Mouse (Mus musculus) CD4-positive, CD25-positive, alpha-beta regulatory T cell, adult 2 months (primary cell): ENCODE measurements around the gene Eif4a1.
A peak's percentile ranks its signal among the peaks of the same experiment; 100 is the strongest.

Experiments
- DNase-seq: peaks from one replicate; pipeline ENCODE4 v3.0.0-alpha.2; 2012; ENCODE audit warnings: low read depth, low spot score

Eif4a1 gene

DNA sequence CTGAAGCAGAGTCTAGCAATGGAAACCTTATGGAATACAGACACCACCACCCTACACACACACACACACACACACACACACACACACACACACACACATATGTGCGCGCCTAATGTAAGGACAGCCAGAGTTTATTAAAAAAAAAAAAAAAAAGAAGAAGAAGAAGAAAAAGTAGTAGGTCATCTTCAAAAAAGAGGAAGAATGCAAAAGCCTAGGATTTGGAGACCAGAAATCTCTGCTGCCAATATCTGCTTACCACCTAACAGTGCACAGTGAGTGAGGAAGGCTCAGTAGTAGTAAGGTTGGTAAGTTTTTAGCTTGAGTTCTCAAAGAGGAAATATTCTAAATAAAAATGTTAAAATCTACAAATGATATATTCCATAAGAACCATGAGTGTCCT lies 6.9 kb upstream of the Eif4a1 start:
- DNase-seq = no peak

DNA sequence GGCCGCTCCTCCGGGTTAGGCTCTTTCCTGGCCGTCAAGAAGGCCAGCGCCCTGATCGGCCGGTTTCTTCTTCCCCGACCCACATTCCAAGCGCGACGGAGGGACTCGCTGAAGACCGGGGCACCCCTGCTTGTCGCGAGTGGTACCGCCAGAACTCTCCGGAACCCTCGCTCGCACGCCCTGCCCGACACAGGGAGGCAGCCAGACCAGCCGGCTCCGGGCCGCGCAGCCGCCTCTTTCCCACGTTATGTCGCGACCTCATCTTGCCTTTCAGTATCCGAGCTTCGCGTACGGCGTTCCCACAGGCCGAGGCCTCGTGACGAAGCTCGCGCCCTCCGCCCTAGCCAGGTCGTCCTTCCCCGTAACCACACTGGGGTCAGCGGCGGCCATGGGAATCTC lies 498 bp downstream of the Eif4a1 start:
- DNase-seq = no peak

DNA sequence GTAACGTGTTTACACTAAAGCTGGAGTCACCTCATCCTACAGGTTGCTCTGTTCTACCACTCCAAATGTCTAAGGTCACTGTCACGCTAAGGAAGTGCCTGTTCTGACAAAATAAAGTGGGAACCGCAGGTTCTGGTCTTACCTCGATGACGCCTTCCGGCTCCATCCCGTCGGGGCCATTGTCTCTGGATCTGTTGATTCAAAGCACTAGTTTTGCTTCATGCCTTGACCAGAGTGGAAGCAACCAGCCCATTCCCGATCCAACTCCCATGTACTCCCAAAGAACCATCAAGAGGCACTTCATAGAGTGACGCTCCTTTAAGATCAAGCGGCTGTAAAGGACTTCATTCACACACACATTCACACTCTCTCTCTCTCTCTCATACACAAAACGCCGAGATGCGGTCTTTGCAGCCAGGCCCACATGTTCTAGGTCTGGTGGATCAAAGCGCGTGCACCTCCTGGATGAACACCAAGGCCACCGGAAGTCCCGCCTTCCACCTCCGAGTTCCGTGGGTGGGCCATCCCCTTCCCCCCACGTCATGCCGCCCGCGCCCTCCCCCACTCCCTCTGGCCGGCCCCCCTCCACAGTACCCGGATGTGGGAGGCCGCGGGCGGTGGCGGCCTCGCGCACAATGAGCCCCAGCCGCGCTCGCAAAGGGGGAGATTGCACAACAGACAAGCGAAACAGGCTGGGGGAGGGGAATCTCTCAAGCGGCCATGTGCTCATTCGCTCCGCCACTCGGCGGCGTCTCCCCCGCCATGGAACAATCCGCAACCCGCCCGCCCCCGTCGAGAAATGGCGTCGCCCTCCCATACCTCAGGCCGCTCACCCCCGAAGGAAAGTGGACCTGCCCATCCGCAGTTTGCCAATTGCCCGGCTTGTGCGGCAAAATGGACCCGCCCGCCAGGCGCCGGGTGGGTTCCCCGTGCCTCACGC lies 1.2 kb downstream of the Eif4a1 start:
- DNase-seq = peak; percentile 98

DNA sequence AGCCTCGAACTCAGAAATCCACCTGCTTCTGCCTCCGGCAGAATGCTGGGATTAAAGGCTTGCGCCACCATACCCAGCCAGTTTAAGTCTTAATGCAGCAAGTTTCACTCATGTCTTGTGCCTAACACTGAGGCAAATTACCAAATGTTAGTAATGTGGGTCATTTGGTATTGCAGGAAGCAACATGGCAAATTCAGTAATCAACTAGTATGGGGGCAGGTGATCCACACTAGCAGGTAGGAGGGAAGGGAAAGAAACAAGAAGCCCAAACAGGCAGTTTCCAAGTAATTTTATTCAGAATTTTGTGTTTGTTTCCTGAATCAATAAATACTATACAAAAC lies 5.6 kb downstream of the Eif4a1 start:
- DNase-seq = no peak

DNA sequence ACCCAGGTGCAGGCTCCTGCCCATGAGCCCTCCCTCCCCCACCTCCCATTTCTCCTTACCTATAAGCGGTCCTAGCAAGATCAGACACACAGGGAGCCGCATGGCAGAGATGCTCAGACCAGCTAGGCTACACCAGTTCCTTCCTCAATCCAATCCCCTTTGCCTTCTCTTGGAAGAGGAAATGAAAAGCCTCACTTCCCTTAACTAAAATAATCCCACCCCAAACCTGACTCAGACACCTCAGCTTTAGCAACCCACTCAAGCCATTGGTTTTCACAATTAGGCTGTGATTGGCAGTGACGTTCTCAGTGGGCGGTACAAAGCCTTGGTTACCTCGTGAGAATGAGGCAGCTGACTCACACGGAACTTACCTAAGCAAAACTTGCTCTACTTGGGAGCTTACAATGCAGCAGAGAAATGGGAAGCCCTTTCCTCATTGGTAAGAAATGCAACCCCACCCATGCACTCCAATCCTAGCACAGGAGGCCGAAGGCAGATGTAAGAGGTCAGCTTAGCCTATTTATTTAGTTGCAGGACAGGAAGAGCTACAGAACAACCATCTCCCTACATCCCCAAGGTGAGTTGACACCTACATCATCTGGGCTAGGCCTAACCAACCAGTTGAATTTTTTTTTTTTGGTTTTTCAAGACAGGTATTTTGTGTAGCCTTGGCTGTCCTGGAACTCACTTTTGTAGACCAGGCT lies 6.1 kb downstream of the Eif4a1 start, which contains the start of gene Cd68:
TSS of gene Cd68 (minus strand) at position 193 of the 704 bp plus-strand sequence.
- DNase-seq = peak; percentile 70

DNA sequence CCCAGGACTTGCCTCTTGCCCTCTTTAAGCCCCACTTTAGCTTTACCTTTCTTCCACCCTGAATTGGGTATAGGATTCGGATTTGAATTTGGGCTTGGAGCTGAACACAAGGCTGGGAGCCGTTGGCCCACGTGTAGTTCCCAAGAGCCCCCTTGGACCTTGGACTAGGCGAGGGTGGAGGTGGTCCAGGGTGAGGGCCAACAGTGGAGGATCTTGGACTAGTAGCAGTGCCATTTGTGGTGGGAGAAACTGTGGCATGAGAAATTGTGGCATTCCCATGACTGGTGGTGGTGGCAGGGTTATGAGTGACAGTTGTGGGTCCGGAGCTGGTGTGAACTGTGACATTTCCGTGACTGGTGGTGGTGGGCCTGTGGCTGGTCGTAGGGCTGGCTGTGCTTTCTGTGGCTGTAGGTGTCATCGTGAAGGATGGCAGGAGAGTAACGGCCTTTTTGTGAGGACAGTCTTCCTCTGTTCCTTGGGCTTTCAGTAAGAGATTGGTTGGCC lies 6.7 kb downstream of the Eif4a1 start:
- no peak for DNase-seq

DNA sequence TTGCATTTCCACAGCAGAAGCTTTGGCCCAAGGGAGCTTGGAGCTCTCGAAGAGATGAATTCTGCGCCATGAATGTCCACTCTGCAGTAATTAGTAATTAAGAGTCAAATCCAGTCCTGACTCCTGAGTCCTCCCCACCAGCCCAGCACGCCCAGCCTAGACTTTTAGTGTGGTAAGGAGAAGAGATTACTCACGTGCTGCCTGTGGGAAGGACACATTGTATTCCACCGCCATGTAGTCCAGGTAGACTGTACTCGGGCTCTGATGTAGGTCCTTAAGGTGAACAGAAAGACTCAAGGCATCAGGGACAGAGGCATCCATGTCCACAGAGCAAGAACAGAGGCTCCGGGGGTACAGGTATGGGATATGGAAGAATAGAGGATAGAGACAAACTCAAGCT lies 7.4 kb downstream of the Eif4a1 start:
- DNase-seq = no peak

DNA sequence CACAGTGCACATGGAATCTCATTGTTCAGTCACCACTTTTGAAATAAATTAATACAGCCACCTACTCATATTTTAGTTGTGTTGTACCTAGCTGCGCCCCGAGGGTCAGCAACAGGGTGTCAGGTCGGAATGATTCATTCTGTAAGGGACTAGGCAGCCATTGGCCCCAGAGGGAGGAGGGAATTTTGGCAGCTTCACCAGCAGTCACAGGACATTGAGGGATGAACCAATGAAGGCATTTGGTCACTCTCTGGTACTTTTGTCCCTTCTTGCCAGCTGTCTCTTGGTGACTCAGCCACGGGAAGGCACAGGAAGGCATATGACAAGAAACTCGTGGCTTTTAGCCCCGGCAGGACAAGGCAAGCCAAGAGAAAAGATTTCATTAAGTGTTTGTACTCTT lies 8.4 kb downstream of the Eif4a1 start:
- DNase-seq = no peak

DNA sequence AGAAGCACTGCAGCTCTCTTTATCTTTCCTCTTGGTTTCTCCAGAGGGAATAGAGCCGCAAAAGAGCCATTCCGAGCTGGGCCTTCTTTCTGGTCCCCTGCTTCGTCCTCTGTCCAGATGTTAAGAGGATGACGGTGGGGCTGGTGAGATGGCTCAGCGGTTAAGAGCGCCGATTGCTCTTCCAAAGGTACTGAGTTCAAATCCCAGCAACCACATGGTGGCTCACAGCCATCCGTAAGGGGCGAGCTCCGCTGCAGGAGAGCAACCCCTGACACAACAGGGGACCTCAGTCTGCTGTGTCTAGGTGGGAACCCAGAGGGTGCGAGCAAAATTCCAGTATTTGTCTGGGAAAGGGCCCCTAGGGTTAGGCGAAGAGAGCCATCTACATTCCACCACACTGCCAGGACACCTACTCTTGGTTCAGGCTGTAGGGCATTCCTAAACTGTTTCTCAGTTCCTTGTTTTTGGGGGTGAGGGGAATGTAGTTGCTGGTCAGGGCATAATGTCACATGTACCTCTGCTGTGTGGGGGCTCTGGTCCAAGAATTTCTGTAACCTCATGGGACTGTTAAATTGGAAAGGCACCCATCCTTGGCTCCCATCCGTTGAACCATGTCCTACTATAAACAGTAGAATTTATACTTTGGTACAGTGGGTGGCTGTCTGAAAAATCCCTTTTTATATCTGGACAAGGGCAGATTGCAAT lies 9.1 kb downstream of the Eif4a1 start:
- no peak for DNase-seq

DNA sequence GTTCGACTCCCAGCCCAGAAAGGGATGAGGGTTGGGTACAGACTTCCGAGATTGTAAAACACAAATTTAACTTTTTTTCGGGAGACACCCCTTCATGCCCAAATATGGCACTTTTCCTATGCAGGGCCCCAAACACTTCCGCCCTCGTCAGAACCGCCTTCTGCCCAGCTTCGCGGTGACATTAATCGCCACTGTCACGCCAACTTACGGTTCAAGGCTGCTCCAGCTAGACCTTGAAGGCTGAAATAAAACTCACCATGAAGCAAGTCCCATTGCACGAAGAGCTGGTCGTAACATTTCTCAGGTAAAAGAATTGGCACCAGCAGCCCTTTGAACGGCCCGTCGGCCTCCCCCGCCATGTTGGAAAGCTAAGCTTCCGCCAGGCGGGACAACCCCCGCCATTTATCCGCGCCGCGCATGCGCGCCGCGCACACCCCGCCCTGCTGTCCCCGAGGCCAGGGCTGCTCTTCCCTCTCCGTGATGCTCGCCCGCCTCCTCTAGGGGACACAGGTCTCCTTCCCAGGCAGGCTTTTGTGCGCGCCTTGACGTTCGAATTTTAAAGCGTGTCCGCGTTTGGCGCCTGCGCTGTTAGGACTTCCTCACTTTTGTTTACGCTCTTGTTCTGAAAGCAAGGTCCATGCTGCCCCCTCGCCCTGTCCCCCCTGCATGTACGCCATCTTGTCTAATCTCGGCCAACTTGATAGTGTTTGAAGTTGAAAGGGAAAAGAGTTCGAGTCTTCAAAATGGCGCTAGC lies 9.8 kb downstream of the Eif4a1 start, which contains the start of gene Mpdu1:
TSS of gene Mpdu1 (minus strand) at position 430 of the 754 bp plus-strand sequence.
- DNase-seq = peak; percentile 97

DNA sequence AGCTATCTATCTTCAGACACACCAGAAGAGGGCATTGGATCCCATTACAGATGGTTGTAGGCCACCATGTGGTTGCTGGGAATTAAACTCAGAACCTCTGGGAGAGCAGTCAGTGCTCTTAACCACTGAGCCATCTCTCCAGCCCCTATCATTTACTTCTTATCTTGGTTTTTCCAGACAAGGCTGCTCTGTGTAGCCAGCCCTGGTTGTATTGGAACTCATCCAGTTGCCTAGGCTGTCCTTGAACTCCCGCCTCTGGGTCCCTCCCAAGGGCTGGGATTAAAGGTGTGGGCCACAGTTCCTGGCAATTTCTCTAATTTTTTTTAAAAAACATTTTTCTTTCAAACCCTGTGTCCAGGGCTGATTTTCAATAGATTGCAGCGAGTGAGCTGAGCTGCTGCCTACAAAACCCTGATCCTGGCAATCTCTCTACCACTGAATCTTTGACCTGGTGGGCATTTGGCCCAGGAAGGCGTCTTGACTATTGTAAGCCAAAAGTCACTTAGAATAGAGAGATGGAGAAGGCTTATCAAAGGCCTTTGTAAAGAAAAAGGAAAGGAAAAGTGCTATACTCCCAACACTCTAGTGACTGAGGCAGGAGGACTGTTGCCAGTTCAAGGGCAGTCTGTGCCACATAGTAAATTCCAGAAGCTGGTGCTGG lies 10.9 kb downstream of the Eif4a1 start:
- no peak for DNase-seq

DNA sequence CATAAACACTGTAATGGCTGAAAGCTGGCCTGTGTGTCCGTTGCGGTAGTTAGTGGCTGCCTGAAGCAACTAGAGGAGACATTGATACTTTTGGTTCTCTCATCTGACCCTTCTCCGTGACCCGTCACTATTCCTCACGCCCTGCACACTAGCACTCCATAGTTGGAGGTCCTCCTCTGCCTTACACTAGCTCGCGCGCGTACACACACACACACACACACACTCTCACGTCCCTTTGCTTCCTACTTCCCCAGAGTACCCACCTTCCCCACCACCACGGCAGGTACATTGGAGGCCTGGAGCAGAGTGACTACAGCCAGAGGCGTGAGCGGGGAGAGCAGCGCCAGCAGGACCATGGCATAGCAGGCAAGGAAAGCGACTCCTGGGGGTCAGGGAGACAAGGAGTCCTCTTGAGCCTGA lies 14.8 kb downstream of the Eif4a1 start:
- DNase-seq = no peak

DNA sequence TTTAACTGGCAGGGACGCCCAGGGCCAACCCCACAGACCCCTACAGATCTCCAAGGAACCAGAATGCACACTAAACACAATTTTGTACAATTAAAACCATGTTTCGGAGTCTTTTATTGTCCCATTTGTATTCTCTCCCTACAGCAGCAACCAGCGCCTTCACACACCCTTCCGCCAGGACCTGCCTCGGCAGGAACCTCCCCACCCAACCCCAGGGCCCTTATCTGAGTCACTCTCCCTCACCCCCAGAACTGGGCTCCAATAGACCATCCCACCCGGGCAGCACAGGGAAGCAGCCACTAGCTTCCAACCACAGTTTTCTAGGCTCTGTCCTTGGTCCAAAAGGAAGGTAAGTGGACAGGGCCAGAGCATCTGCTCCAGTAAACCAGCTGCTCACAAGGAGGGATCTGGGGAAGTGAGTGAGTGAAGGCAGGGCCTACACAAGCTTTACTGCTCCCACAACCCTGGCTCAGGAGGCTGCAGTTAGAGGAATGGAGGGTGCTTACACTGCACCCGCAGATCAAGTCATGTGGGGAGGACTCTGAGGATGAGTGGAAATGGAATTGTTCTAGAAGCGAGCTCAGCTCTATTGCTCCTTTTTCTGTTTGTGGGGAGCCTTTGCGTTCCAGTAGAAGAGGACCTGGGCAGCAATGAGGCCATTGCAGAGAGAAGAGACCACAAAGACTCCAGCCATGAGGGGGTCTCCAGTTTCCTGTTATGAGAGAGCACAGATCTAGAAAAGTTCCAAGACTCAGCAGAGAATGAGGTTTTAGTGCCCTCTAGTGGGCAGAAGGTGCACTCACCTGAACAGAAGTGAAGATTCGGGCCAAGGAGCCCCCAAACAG lies 15.4 kb downstream of the Eif4a1 start:
- peak; percentile 79 for DNase-seq

DNA sequence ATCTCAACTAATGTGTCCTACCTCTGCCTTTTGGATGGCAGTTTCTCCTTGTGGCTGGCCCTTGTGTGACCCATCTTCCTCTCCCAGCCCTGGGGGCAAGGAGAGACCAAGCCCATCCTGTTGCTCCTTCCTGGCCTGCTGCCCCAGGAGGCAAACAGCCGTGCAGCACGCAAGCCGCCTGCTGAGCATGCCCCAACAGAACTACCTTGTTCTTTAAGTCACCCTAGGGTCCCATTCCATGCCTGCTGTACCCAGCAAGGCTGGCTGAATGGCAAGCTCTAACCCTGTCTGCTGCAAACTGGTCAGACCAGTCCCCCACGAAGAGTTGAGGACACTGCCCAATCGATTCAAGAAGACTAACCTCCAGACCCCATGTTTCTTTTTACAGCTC lies 16.2 kb downstream of the Eif4a1 start:
- DNase-seq = no peak

DNA sequence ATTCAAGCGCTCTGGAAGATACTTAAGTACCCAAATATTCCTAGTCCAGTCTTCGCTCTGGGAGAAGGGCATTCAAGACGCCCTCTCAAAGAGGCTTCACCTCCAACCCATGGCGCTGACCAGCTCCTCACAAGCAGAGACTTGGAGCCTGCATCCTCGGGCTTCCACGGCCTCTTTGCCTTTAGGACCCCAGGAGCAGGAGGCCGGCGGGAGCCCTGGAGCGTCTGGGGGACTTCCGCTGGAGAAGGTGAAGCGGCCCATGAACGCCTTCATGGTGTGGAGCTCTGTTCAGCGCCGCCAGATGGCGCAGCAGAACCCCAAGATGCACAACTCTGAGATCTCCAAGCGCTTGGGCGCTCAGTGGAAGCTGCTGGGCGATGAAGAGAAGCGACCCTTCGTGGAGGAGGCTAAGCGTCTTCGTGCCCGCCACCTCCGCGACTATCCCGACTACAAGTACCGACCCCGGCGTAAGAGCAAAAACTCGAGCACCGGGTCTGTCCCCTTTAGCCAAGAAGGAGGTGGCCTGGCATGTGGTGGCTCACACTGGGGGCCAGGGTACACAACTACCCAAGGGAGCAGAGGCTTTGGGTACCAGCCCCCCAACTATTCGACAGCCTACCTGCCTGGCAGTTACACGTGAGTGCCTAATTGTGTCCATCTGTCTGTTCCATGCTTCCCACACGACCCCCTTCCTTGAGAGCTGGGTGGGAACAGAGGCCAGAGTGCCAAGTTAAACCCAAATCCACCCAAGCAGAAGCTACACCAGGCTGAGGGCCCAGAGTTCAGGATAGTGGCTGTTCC lies 16.8 kb downstream of the Eif4a1 start, which contains the start of gene Sox15:
TSS of gene Sox15 (plus strand) at position 51 of the 801 bp plus-strand sequence.
- peak; percentile 66 for DNase-seq

DNA sequence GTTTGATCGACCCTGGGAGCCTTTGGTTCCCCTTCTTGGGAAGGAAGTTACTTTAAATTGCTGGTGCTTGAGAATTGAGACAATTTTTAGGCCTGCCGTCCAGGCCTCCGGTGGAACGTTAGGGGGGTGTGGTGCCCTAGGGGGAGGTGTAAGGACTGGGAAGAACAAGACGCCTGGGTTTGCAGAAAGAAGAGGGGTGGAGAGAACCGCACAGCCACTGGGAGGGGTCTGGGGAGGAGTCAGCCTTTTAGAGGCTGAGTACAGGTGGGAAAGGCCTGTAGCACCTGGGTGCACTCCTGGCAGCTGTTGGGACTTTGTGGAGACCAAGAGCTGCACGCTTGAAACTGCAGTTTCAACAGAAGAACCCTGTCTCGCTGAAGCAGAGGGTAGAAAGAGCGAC lies 17.5 kb downstream of the Eif4a1 start:
- DNase-seq = no peak

DNA sequence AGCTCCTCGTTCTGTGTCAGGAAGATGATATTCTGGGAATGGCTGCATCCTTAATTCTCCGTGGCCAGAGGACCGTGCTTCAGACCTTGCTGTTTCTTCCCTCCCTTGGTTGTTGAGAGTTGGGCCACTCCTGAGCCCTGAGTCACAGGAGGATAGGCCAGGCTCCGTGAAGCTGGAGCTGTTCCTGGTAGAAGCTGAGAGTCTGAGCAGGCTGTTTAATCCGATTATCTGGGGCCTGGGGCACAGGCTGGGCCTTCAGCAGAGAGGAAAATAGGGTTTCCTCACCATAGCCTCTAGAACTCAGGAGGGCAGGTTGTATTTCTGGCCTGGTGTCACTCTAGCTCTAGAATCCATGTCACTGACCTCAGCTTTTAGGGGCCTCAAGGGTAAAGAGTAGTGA lies 18.8 kb downstream of the Eif4a1 start:
- DNase-seq = no peak

DNA sequence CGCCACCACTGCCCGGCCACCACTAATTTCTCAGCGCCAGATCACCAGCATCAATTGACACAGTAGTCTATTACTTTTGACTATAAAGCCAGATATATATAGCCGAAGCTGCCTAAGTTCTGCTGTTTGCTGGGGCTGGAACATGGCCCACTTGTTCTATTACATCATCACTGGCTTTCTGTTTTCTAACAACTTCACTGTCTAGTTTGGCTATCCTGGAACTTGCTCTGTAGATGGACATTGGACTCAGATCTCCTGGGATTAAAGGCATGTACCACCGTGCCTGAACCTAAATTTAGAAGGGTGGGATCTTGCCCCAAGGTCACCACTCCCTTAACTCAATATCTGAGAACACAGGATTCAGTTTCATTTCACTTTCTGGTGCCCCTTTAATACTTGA lies 26.4 kb downstream of the Eif4a1 start:
- no peak for DNase-seq

DNA sequence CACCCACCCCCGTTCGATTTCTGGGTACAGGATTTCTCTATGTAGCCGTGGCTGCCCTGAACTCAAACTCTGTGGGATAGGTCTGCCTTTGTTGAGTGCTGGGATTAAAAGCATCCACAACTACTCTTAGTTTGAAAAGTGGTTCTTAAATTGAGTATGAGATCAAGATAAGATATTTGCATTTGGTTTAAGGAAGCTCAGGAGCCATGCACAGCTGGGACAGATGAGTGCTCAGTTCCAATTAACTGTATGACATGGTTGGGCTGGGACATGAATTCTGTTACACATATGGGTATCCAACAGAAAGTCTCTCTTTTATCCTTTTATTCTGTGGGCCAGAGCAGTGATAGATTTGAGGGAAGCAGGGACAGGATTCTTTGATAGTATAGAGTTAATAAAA lies 36.8 kb downstream of the Eif4a1 start:
- DNase-seq = no peak
